In genomic region chr8:103234374-103234773, GRCm38 (mm10) we compare ENCODE assay signal across 10 mouse cellular contexts.
DNase-seq lines count a peak whose midpoint lies in the region; ATAC-seq lines count a peak whose summit lies in the region.
"Had no signal": no experiment of that assay in that cellular context is flagged by ENCODE, and none has a peak within 500 bp of the region (broad histone marks: within the 10 kb centered on the region; RNA-seq: fewer than 3 reads in every experiment).

No protein-coding gene starts in this region.

- H3K4me1 ChIP-seq in hindbrain, embryonic 16.5 days (ENCODE audit: control insufficient read depth, insufficient read depth, low read depth, low read length): no peaks in the 10 kb centered on the region
- 0 out of 2 replicates have a peak, but pooled peaks cover 2% of the 10 kb centered on the region for H3K4me1 ChIP-seq in hindbrain, embryonic 13.5 days (replicated peaks)
- peaks cover 35% of the 10 kb centered on the region for H3K4me1 ChIP-seq in embryonic facial prominence, embryonic 10.5 days
- H3K4me1 ChIP-seq in kidney, embryonic 15.5 days: peaks cover 45% of the 10 kb centered on the region

- peak; percentile 58; the same call in 1 of the 2 replicates for ATAC-seq in hindbrain, embryonic 16.5 days
- no peak for ATAC-seq in hindbrain, embryonic 13.5 days (ENCODE audit: low FRiP score)
- peak; percentile 92 for ATAC-seq in kidney, embryonic 15.5 days (replicated peaks; ENCODE audit: low FRiP score)
- ATAC-seq: midbrain, embryonic 16.5 days had no signal

- no peak overlapping the region for H3K4me3 ChIP-seq in hindbrain, embryonic 16.5 days (ENCODE audit: low read length)
- H3K4me3 ChIP-seq in hindbrain, embryonic 13.5 days: no peak overlapping the region
- H3K4me3 ChIP-seq in embryonic facial prominence, embryonic 10.5 days: no peak overlapping the region
- no peak overlapping the region for H3K4me3 ChIP-seq in kidney, embryonic 15.5 days (replicated peaks)

- H3K9ac ChIP-seq in hindbrain, embryonic 16.5 days (ENCODE audit: low read depth, low read length): no peak overlapping the region
- H3K9ac ChIP-seq in hindbrain, embryonic 13.5 days: no peak overlapping the region
- H3K9ac ChIP-seq in kidney, embryonic 15.5 days: no peak overlapping the region

- H3K9me3 ChIP-seq in hindbrain, embryonic 16.5 days (ENCODE audit: control insufficient read depth, low read length): no peaks in the 10 kb centered on the region
- no peaks in the 10 kb centered on the region for H3K9me3 ChIP-seq in hindbrain, embryonic 13.5 days
- no peaks in the 10 kb centered on the region for H3K9me3 ChIP-seq in embryonic facial prominence, embryonic 10.5 days
- H3K9me3 ChIP-seq in kidney, embryonic 15.5 days (replicated peaks): no peaks in the 10 kb centered on the region

- no peaks in the 10 kb centered on the region for H3K36me3 ChIP-seq in hindbrain, embryonic 16.5 days (ENCODE audit: control insufficient read depth, insufficient read depth, low read length)
- no peaks in the 10 kb centered on the region for H3K36me3 ChIP-seq in hindbrain, embryonic 13.5 days
- no peaks in the 10 kb centered on the region for H3K36me3 ChIP-seq in embryonic facial prominence, embryonic 10.5 days (replicated peaks)
- no peaks in the 10 kb centered on the region for H3K36me3 ChIP-seq in kidney, embryonic 15.5 days

- H3K27me3 ChIP-seq in hindbrain, embryonic 16.5 days (replicated peaks; ENCODE audit: control insufficient read depth, insufficient read depth, low read length): no peaks in the 10 kb centered on the region
- no peaks in the 10 kb centered on the region for H3K27me3 ChIP-seq in hindbrain, embryonic 13.5 days
- H3K27me3 ChIP-seq in embryonic facial prominence, embryonic 10.5 days (replicated peaks; ENCODE audit: low read depth, poor library complexity, severe bottlenecking): no peaks in the 10 kb centered on the region
- no peaks in the 10 kb centered on the region for H3K27me3 ChIP-seq in kidney, embryonic 15.5 days

- WGBS in hindbrain, embryonic 16.5 days: 61% methylated on average over 2 of the region's 2 CpGs
- 68% methylated on average over 2 of the region's 2 CpGs for WGBS in hindbrain, embryonic 13.5 days
- 30% methylated on average over 2 of the region's 2 CpGs for WGBS in embryonic facial prominence, embryonic 10.5 days
- WGBS in kidney, embryonic 15.5 days: 9% methylated on average over 2 of the region's 2 CpGs

- peak; percentile 54 for DNase-seq in embryonic facial prominence, embryonic 10.5 days (ENCODE audit: low spot score)
- peak; percentile 11 for DNase-seq in lung, postnatal 25 days (ENCODE audit: low spot score)
- no peak for DNase-seq in cerebellum, adult 11 months
- DNase-seq in adrenal gland, adult 2 months: no peak
- no peak for DNase-seq in right cerebral cortex, postnatal 4 days
- DNase-seq: cerebellum, postnatal 25 days had no signal

- H3K4me2 ChIP-seq in hindbrain, embryonic 16.5 days (ENCODE audit: low read length): no peak overlapping the region
- H3K4me2 ChIP-seq in hindbrain, embryonic 13.5 days: no peak overlapping the region
- no peak overlapping the region for H3K4me2 ChIP-seq in kidney, embryonic 15.5 days

- H3K27ac ChIP-seq in hindbrain, embryonic 16.5 days (ENCODE audit: low read depth, low read length): no peak overlapping the region
- H3K27ac ChIP-seq in hindbrain, embryonic 13.5 days: no peak overlapping the region
- H3K27ac ChIP-seq in embryonic facial prominence, embryonic 10.5 days (replicated peaks): peak overlapping the region; percentile 76
- H3K27ac ChIP-seq in kidney, embryonic 15.5 days: peak overlapping the region; percentile 89

Comparison
In these comparisons a context has a peak if more than half of its experiments do, and no peak if none do; other contexts are left out.
1. H3K27ac ChIP-seq: peak in embryonic facial prominence, embryonic 10.5 days (single experiment) and kidney, embryonic 15.5 days (single experiment); none in hindbrain, embryonic 16.5 days (single experiment) and hindbrain, embryonic 13.5 days (single experiment).
2. DNase-seq: peak in embryonic facial prominence, embryonic 10.5 days (single experiment) and lung, postnatal 25 days (single experiment); none in cerebellum, adult 11 months (single experiment), adrenal gland, adult 2 months (single experiment) and right cerebral cortex, postnatal 4 days (single experiment).